Mouse (Mus musculus): Measurements from ENCODE around the gene Olfr1036. TPM values are rescaled to one million over a fixed set of nuclear protein-coding genes. Genes with fewer than 3 reads are reported as not detected.

Gene Olfr1036
- total RNA-seq (2023; ENCODE audit: inconsistent age), result not detected in 4 replicates

DNA sequence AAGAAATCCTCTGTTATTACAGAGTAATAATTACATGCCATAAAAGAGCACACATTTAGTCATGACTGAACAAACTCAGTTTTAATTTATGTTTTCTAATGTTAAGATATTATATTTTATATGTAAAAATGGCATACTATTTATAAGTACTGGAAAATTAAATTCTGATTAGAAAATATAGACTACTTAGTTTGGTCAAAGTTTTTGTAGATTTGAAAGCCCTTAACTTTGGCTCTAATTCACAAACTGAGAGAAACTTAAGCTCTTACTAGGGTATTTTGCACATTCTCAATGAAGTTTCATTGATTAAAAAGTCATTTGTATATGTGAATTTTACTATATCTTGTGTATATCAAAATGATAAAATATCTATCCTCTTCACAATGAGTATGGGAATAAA lies at the start of gene Olfr1036:
Olfr1036 (plus strand) TSS at position 301 of the 400 bp plus-strand sequence.

DNA sequence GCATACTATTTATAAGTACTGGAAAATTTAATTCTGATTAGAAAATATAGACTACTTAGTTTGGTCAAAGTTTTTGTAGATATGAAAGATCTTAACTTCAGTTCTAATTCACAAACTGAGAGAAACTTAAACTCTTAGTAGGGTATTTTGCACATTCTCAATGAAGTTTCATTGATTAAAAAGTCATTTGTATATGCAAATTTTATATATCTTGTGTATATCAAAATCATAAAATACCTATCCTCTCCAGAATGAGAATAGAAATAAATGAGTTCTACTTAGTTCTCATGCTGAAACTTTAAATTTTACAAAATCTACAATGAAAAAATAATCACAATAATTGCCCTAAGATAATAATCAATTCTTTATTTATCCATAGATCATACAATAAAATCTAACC lies 28.2 kb upstream of the Olfr1036 start, which contains the start of gene Olfr1034:
Olfr1034 (plus strand) TSS at position 301 of the 400 bp plus-strand sequence.

DNA sequence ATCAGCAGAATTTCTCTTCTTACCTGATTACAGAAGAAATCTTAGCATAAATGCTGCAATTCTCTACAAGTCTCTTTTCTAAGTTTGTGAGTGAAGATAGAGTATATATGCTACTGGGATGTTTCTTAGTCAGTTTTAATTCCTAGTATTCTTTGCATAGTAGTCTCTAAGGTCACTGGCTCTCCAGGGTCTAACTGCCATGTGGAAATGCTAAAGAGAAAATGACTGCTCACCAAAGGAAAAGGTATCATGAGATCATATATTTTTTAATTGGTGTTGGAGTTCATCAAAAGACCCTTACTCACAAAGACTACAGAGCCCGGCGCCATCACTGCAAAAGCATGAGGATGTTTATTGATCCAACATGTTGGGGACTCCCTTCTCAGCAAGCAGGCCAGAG lies 13.5 kb downstream of the Olfr1036 start, which contains the start of gene Olfr1037:
Olfr1037 (minus strand) TSS at position 101 of the 400 bp plus-strand sequence.

Other genes with a start within 250 kb of the Olfr1036 start
- not detected in 4 replicates for gene Olfr1019, start 228.5 kb upstream of the Olfr1036 start, total RNA-seq (2023; ENCODE audit: inconsistent age)
- gene Olfr1020, start 227.0 kb upstream of the Olfr1036 start, total RNA-seq (2023; ENCODE audit: inconsistent age), result not detected in 4 replicates
- not detected in 4 replicates for gene Olfr1022, start 205.4 kb upstream of the Olfr1036 start, total RNA-seq (2023; ENCODE audit: inconsistent age)
- gene Olfr1023, start 188.4 kb upstream of the Olfr1036 start, total RNA-seq (2023; ENCODE audit: inconsistent age), result not detected in 4 replicates
- not detected in 4 replicates for gene Olfr1024, start 168.9 kb upstream of the Olfr1036 start, total RNA-seq (2023; ENCODE audit: inconsistent age)
- gene Olfr1025-ps1, start 158.8 kb upstream of the Olfr1036 start, total RNA-seq (2023; ENCODE audit: inconsistent age), result not detected in 4 replicates
- gene Olfr1026, start 152.4 kb upstream of the Olfr1036 start, total RNA-seq (2023; ENCODE audit: inconsistent age), result not detected in 4 replicates
- gene Olfr1028, start 123.6 kb upstream of the Olfr1036 start, total RNA-seq (2023; ENCODE audit: inconsistent age), result not detected in 4 replicates
- gene Olfr1029, start 100.1 kb upstream of the Olfr1036 start, total RNA-seq (2023; ENCODE audit: inconsistent age), result 0.12 TPM in 1 of 4 replicates, not detected in the others
- not detected in 4 replicates for gene Olfr1030, start 94.7 kb upstream of the Olfr1036 start, total RNA-seq (2023; ENCODE audit: inconsistent age)
- gene Olfr1031, start 83.7 kb upstream of the Olfr1036 start, total RNA-seq (2023; ENCODE audit: inconsistent age), result not detected in 4 replicates
- gene Olfr1032, start 68.5 kb upstream of the Olfr1036 start, total RNA-seq (2023; ENCODE audit: inconsistent age), result not detected in 4 replicates
- gene Olfr1033, start 53.4 kb upstream of the Olfr1036 start, total RNA-seq (2023; ENCODE audit: inconsistent age), result not detected in 4 replicates
- not detected in 4 replicates for gene Olfr1034, start 28.1 kb upstream of the Olfr1036 start, total RNA-seq (2023; ENCODE audit: inconsistent age)
- not detected in 4 replicates for gene Olfr1037, start 13.4 kb downstream of the Olfr1036 start, total RNA-seq (2023; ENCODE audit: inconsistent age)
- not detected in 4 replicates for gene Olfr1039, start 61.9 kb downstream of the Olfr1036 start, total RNA-seq (2023; ENCODE audit: inconsistent age)
- not detected in 4 replicates for gene Olfr1040, start 72.7 kb downstream of the Olfr1036 start, total RNA-seq (2023; ENCODE audit: inconsistent age)
- gene Olfr1042, start 87.8 kb downstream of the Olfr1036 start, total RNA-seq (2023; ENCODE audit: inconsistent age), result not detected in 4 replicates
- not detected in 4 replicates for gene Olfr1043, start 93.5 kb downstream of the Olfr1036 start, total RNA-seq (2023; ENCODE audit: inconsistent age)
- not detected in 4 replicates for gene Olfr1044, start 103.8 kb downstream of the Olfr1036 start, total RNA-seq (2023; ENCODE audit: inconsistent age)
- not detected in 4 replicates for gene Olfr52, start 111.7 kb downstream of the Olfr1036 start, total RNA-seq (2023; ENCODE audit: inconsistent age)
- gene Olfr1045, start 129.0 kb downstream of the Olfr1036 start, total RNA-seq (2023; ENCODE audit: inconsistent age), result not detected in 4 replicates
- gene Olfr1046, start 145.3 kb downstream of the Olfr1036 start, total RNA-seq (2023; ENCODE audit: inconsistent age), result not detected in 4 replicates
- gene Olfr1047, start 157.4 kb downstream of the Olfr1036 start, total RNA-seq (2023; ENCODE audit: inconsistent age), result not detected in 4 replicates
- not detected in 4 replicates for gene Olfr1048, start 166.3 kb downstream of the Olfr1036 start, total RNA-seq (2023; ENCODE audit: inconsistent age)
- gene Olfr1049, start 184.3 kb downstream of the Olfr1036 start, total RNA-seq (2023; ENCODE audit: inconsistent age), result not detected in 4 replicates
- gene Olfr1051, start 205.1 kb downstream of the Olfr1036 start, total RNA-seq (2023; ENCODE audit: inconsistent age), result not detected in 4 replicates
- gene Olfr1052, start 218.5 kb downstream of the Olfr1036 start, total RNA-seq (2023; ENCODE audit: inconsistent age), result not detected in 4 replicates
- not detected in 4 replicates for gene Olfr1053, start 241.3 kb downstream of the Olfr1036 start, total RNA-seq (2023; ENCODE audit: inconsistent age)

Measured in B cell, adult (primary cell).